Mouse (Mus musculus): ENCODE data around the gene Cmc2. TPM values are rescaled to one million over a fixed set of nuclear protein-coding genes. Genes with fewer than 3 reads are reported as not detected.
A peak's percentile ranks its signal among the peaks of the same experiment; 100 is the strongest.

The Cmc2 gene
- 10 to 100 TPM; 26.1 to 34.2 TPM for total RNA-seq (2021)
- long read RNA-seq, experiment 1, transcript Cmc2-205 (4 exons, 1,459 nt), result major isoform, 44 of 70 reads
- long read RNA-seq, experiment 1, transcript Cmc2-201 (3 exons, 523 nt), result minor isoform, 14 of 70 reads
- long read RNA-seq, experiment 1, partial matches to known transcripts, result 0 of 70 reads
- long read RNA-seq, experiment 1, other reads (novel, unspliced or antisense), result 8 of 70 reads
- long read RNA-seq, experiment 2, transcript Cmc2-205 (4 exons, 1,459 nt), result major isoform, 42 of 51 reads
- long read RNA-seq, experiment 2, transcript Cmc2-201 (3 exons, 523 nt), result minor isoform, 6 of 51 reads
- long read RNA-seq, experiment 2, partial matches to known transcripts, result 0 of 51 reads
- long read RNA-seq, experiment 2, other reads (novel, unspliced or antisense), result 1 of 51 reads

DNA sequence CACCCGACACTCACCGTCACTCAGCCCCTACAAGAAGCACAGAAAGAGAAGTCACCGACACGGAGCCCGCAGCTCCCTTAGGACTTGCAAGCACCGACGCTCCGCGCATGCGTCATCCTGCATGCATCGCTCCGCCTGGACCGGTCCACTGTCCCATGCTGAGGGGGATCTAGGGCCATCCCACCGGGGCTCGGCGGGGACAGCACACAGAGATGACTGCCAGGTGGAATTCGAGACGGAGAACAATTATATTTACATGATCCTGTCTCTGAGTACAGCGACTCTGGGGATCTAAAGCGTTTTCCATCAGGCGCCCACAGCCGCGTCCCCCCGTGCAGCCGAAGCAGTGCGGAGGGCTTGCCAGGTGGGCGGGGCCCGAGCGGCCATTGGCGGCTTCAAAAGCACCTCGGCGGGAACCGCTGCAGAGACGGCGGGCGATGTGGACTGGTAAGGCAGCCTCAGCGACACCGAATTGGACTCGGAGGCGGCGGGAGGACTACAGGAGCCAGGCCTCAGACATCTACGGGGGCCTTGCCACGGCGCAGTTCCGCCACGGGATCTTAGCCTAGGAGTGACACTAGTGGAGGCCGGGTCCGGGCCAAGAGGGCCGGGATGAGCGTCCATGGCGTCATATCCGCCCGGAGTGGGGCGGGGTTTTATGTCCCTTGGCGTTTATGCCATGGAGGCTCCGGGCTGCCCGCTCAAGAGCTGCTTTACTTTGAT, at the start of gene Cmc2, which contains the start of gene Cenpn:
Gene Cmc2, minus strand, starts transcription at position 119 of the 723 bp plus-strand sequence.
Gene Cenpn, plus strand, starts transcription at position 394 of the 723 bp plus-strand sequence.
- DNase-seq, result peak; percentile 90

DNA sequence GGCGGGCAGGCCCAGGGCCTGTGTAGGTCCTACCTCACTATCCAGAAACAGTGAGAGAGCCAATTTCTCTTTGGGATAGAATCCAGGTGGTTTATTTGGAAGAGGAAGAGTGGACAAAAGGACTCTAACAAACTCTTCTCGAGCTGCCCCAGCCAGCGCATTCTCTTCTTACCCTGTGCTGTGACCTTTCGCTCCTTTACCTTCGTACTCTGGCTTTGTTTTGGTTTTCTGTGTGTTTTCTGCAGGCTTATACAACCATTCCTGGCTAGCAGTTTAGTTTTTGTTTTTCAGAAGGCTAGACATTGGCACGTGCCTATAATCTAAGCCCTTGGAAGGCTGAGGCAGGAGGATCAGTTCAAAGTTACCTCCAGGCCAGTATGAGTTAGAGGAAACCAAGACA, 48.3 kb upstream of the Cmc2 start:
- DNase-seq, result no peak

DNA sequence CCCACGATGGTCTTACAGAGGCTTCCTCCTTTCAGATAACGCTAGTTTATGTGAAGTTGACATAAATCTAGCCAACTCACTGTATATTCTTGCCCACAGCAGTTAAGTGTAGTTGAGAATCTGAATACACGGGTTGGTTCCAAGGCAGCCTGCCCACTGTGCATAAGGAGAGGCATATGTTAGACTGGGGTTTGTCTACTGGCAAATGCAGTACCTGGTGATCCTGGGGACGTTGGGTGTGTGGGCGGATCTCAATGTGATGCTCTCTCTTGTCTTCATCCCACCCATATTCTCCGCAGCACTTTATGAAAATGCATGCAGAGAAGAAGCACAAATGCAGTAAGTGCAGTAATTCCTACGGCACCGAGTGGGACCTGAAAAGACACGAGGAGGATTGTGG, 33.2 kb upstream of the Cmc2 start:
- DNase-seq, result no peak

DNA sequence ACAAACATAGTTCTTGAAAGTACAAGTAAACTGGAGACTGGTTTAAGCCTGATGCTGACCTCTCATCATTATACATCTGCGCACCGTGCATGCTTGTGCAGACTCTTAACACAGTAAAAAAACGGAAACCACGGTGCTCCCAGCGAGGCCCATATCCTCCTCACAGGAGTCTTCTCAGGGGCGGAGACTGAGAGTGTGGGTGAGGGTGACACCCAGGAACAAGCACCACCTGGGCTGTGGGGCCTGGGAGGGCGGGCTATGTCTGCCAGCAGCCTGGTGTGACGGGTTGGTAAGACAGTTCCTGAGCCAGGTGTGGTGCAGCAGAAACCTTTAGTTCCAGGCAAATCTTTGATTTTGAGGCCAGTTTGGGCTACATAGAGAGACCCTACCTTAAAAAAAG, 31.2 kb upstream of the Cmc2 start:
- no peak for DNase-seq

DNA sequence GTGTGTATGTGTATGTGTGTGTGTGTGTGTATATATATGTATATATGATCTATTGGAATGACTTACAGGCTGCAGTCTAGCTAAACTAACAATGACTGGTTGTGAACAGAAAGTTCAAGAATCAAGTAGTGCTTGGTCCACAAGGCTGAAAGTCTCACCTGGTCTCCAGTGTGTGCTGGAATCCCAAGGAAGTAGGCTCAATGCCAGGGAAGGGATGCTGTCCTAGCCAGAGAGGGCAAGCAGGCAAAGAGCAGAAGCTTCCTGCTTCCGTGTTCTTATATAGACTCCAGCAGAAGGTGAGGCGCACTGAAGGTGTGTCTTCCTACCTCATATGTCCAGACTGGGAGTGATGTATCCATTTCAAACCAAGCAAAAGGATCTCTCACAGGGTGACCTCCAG, 30.5 kb upstream of the Cmc2 start:
- no peak for DNase-seq

DNA sequence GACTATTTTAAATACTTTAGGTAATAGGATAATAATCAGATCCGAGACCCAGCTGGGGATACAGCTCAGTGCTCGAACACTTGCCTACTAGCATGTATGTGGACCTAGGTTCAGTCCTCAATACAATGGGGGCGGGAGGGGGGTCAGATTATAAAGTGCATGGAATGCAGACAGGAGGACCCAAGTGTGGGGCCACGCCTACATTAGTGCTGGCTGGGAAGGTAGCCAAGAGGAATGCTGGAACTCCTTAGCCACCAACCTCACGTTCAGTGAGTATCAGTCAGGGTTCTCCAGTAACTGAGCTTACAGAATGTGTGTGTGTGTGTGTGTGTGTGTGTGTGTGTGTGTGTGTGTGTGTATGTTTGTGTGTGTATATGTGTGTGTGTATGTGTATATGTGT, 30.1 kb upstream of the Cmc2 start:
- no peak for DNase-seq

DNA sequence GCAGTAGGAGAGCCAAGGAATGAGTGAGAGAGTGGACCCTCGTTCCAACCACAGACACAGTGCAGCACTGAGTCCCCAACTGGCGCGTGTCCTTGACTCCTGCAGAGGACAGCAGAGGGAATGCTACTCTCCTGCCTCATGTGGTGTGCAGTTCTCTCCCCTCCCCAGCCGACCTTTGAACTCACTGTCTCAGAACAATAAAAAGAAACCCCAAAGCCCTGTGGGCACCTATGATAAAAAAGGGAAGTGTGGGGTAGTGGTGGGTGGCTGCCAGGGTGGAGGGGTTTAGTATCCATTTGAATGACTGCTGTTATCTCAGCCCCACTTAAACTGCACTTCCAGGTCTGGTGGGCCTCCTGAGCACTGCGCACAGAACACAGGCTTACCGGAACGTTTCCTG, 26.3 kb upstream of the Cmc2 start:
- DNase-seq, result no peak

DNA sequence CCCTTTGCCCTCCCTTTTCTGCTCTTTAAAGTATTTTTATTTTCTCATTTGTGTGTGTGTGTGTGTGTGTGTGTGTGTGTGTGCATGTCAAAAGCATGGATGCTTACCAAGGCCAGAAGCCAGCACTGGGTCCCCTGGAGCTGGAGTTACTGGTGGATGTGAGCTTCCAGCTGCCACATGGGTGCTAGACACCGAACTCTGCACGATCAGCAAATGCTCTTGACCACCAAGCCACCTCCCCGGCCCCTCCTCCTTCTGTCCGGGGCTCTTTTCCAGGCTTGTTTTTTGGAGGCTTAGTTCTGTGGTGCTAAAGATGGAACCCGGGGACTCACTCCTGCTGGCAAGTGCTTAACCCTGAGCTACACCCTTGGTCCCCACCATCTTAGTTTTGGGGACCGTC, 25.6 kb upstream of the Cmc2 start:
- peak; percentile 21 for DNase-seq

DNA sequence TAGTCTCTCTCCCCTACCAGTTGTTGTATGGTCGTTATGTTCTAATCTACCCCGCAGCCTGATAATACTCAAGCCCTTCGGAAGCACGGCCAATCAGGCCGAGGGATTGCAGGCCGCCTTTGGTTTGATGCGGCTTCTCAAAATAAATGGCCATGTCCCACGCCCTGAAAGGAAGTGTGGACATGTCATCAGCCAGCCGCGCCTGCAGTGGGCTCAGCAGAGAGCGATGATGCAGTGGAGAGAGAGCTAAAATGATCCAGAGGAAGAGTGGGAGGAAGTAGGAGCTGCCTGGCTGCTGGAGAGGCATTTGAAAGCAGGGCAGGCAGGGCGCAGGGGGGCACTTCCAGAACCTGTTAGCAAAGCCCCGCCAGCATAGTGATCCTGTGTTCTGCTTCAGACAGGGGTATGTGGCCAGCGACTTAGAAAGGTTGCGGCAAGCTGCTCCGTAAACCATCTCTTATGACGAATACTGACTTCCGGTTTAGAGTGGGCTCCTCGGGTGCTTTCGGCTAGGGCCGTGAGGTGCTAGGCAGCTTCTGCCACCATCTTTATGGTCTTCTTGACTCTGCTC, 25.1 kb upstream of the Cmc2 start:
- DNase-seq, result peak; percentile 21

DNA sequence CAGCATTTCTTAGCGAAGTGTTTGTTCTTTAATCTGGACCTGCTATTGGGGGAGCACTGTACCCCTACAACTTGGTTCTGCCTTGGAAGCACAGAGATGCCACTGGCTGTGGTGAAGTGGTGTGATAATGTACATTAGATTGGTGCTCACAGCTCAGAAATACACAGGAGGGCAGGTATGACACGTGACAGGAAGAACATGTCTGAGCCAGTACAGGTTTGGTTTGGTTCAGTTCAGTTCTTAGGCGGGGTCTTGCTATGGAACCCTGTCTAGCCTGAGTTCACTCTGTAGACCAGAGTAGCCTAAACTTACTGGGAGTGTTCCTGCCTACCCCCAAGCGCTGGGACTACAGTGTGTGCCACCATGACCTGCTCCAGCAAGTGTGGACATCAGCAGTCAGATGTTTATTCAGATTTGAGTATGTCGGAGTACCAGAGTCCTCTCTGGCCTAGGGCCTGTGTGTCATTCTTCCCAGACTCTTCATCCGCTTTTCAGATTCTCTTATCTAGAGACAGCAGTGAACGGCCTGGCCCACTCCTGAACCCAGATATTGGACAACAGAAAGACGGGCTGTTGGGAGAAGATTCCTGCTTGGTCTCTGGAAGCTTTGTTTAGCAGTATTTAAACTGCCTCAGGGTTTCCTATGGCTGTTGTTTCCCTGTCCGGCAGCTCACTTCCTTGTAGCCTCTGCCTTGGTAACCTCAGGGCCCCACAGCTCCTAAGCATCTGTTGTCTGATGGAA, 24.1 kb upstream of the Cmc2 start:
- no peak for DNase-seq

DNA sequence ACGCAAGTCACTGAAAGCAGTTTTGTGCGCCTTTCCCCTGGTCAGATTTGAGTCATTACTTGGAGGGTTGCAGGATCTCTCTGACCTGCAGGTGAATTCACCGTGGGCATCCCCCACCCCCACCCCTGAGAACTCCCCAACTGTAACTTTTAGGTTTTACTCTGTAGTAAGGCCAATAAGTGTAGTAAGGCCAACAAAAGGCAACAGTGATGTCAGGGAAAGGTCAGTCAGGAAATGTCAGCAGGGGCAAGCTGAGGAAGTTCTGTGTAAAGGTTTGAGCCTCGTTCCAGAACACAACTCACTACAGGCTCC, 23.1 kb upstream of the Cmc2 start:
- DNase-seq, result no peak

DNA sequence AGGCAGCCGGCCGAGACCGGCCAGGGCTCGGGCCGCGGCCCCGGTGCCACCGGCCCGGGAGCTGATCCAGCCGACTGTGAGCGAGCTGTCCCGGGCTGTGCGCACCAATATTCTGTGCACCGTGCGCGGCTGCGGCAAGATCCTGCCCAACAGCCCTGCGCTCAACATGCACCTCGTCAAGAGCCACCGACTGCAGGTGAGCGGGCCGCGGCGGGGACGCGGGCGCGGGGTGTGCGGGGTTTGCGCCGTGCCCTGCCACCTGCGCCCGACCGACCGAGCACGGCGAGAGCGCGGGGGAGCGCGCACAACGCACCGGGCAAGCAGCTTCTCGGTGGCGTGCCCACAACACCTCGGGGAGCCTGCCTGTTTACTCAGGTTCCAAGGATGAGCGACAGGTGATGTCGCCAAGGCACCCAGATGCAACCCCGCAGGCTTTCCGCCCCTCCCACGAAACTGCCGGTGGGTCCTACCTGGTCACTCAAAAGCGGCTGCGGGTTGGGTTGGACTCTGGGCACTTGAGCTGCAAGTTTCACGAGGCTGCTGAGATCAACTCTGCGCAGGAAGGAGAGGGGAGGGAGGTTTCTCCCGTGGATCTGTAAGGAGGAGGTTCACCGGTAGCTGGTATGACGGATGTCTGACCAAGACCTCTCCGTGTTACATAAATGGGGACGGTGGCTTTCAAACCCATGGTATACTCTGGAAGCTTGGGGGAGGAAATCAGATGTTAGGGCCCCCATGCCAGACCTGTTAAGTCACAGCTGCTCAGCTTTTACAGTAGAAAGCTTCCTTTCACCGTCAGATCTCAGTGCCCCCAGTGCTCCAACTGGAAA, 22.5 kb upstream of the Cmc2 start:
- peak; percentile 23 for DNase-seq

DNA sequence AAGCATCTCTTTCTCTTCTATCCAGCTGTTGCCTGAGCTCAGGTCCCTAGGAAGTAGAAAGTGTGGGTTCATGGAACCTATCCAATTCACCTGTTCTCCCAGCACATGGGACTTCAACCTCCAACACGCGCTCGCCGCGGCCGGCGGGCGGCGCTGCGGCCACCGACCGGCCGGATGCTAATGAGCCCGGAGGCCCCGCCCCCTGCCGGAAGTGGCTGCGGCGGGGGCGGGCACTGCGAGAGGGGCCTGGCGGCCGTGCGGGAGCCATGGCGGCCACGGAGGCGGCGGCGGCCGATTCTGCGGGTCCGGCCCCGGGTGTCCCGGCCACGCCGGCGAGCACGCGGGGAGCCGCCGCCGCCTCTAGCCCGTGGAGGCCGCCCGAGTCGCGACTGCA, 21.9 kb upstream of the Cmc2 start, which contains the start of gene Atmin:
Gene Atmin, plus strand, starts transcription at position 233 of the 394 bp plus-strand sequence.
- peak; percentile 84 for DNase-seq

DNA sequence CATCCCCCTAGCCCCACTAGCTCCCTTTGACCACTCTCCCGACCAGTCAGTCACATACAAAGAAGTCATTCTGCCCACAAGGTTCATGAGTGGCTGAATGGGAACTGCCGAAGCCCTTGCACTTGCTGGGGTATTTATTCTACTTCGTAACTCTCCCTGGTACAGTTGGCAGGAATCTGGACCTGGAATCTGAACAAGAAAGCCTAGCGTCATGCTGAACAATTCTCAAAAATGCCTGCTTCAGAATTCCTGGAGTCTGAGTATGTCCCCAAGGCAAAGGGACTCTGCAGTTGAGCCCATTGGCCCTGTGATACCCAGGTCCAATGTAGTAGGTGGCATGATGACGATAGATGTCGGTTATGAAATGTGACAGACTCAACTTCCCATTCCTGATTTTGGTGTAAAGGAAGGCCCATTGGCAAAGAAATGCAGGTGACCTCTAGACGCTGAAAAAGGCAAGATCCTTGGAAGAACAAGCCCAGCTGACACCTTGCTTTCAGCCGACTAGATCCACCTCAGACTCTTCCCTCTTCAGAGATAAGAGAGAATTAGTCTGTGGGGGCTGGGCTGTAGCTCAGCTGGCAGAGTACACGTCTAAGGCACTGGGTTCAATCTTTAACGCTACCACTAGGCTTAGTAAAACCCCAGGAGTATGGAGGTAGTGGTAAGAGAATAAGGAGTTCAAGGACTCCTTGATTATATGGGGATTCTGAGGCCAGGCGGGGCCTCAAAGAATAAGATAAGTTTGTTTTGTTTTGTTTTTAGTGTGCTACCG, 21.2 kb upstream of the Cmc2 start:
- no peak for DNase-seq

DNA sequence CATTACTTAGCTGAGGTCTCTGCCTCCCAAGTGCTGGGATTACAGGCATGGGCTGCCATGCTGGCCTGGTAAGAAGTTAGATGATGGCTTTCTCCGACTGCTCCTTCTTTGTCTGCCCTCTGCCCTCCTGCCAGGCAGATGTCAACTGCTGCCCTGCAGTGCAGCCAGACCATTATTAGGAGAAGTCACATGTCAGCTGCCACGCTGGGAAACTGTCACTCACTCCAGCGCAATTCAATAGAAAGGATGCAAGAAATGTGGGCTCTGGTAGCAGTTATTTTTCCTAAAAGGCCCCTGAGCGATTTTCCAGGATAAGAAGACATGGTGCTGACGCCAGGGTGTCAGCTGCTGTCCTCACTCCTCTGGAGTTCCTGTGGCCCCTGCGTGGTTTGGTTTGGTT, 14.3 kb upstream of the Cmc2 start:
- DNase-seq, result no peak

DNA sequence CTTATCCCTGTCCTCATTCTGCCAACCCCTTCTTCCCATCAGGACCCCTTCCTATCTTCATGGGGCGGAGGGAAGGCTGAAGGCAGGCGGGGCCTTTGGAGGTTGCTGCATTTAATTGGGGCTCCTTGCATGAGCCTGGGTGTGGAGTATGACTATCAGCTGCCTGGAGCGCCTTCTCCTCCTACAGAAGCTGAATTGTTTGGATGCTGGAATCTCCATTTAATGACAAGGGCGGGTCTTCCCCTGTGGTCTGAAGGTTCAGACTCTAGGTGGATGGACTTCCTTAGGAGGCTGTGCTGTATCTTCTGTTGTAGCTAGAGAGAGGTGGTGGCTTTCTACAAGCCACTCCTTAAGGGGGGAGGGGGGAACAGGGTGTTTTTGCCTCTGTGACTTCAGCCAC, 13.7 kb upstream of the Cmc2 start:
- no peak for DNase-seq

DNA sequence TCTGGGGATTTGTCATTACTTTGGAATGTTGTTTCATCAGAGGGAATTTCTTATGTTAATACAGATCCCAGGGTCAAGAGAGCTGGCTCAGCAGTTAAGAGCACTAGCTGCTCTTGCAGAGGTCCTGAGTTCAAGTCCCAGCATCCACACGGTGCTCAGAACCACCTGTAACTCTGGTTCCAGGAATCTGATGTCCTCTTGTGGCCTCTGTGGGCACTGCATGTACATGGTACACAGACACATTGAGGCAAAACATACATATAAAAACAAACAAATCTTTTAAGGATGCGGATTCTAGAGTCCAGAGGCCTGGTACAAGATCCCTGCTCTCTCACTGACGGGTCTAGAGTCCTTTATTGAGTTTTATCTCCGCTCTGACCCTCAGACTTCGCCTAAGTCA, 7.3 kb upstream of the Cmc2 start:
- no peak for DNase-seq

DNA sequence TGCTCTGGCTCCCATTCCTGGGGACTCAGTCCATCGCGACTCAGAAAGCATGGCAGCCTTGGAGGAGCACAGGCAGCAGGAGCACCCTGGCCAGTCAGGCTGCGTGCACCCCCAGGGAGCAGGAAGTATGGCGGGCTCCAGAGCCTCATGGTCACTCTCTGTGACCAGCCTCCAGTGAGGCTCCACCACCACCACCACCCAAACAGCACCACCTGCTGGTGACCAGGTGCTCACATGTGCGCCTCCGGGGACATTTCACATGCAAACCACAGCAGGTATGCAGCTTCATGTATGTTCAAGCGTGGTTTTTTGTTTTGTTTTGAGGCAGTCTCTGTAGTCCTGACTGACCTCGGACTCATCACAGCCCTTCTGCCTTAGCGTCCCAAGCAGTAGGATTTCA, 6.6 kb upstream of the Cmc2 start:
- no peak for DNase-seq

DNA sequence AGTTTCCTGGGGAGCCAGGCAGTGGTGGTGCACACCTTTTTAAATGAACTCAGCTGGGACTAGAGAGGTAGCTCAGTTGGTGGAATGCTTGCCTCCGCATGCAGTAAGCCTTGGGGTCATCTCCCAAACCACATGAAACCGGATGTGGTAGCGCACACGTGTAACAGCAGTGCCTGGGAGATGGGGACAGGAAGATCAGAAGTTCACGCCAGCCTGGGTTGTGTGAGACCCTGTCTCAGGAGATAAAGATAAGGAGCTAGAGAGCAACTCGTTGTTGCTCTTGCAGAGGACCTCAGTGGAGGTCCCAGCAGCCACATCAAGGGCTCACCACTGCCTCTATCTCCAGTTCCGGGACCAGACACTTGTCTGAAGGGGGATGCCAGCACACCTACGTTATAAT, 2.3 kb upstream of the Cmc2 start:
- DNase-seq, result no peak

DNA sequence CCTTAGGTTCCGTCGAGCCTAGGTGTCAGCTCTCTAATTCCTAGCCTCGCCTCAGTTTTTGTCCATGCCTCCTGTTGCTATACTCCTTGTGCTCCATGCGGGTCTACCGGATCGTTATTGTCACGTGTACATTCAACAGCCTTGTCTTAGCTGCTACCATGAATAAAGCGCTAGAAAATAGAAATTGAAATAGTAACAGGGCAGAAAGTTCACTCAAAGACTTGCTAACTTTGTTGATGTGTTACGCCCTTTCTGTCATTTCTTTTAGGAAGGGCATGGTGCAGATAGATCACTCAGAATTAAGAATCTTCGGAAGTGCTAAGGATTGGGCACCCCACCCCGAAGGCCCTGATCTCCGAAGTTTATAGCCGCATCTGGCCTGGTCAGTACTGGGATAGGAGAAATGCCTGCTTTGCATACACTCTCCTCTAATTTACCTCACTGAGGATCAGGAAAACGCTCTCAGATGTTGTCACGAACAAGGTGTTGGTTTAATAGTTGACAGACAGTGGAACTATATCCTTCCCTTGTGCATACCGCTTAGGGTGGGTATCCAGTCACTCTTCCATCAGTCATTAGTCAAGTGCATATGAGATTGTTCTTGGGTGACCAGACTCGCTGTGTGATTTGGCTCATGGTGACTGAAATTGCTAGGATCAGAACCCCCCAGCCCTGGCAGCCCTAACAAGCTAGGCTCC, 954 bp upstream of the Cmc2 start:
- DNase-seq, result no peak

DNA sequence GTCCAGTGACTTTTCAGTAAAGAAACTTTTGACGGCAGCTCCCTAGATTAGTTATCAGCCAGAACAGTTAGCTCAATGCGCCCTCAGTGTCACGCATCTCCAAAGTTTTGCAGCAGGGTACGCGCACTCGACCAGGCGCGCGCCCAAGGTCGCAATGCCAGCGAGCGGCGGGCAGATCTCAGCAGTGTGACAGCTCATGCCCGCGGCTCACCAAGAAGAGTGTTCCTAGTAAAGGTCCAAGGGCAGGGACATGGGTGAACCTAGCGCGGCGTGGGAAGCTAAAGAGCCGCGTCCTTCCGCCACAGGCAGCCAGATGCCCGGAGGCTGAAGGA, 284 bp downstream of the Cmc2 start:
- no peak for DNase-seq
